Mouse (Mus musculus): ENCODE data around the gene Traf3ip1.

DNA sequence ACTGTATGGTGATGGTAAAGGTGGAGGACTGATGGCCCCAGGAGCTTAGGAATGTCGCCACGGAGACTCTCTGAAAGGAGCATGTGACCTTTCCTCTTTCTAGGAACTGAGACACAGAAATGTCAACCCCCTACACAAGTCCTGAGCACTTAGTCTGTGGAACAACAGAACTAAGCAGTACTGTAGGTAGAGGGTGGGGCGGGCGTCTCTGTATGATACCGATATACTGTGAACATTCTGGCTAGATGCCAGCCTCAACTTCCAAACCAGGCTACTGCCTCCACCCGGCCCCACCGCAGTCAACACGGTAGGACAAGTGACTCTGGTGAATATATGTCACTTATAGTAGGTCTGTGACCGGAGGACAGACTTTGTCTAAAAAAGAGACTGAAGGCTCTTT lies 40.5 kb upstream of the Traf3ip1 start:
- TF ChIP-seq CTCF (IDR thresholded peaks at IDR 0.05; ENCODE audit: borderline replicate concordance, insufficient read depth, low read length) = no peak
- no peak for TF ChIP-seq POLR2A (IDR thresholded peaks at IDR 0.05; ENCODE audit: low read depth, low read length)
